Mouse (Mus musculus) heart, adult 9 months (tissue): ENCODE measurements at regions not wholly inside any gene's neighbourhood (a gene's known extent, or its start where the extent isn't known, plus 50 kb on each side); places are given as distances from the start of the nearest gene placed in this dataset.

Source experiments
- DNase-seq, 2 experiments: peaks; one replicate each; pipeline ENCODE4 v3.0.0; 2022; ENCODE audit warnings: low spot score in 2 of 2

GRCm38 (mm10) chr12:56402844-56403243 lies 57.1 kb upstream of the Mbip start:
- DNase-seq: no peak

GRCm38 (mm10) chr12:56402137-56402536 lies 56.4 kb upstream of the Mbip start:
- no peak for DNase-seq
